Mouse (Mus musculus) mouse embryonic stem cell (cell line): ENCODE data around the gene Olfr690.
"Not testable (repeated sequence)": the region's sequence is repeated elsewhere in the genome, so short reads cannot be mapped to it uniquely, and the experiment has no call there.

ENCODE experiments used
- in situ Hi-C, 2 experiments: fragments of 300-500 bp; cut with MboI; formaldehyde crosslinking; loops; 1 replicate in 1 of 2; 3 replicates in 1 of 2; pipeline ENCODE4 v1.14.3; 2019 to 2020; ENCODE audit warnings: low sequenced_read_pairs in 2 of 2, low pct_unique_long_range_greater_than_20kb in 1 of 2, mixed read lengths in 1 of 2; ENCODE audit not compliant: unreplicated experiment in 1 of 2

The Olfr690 gene

DNA sequence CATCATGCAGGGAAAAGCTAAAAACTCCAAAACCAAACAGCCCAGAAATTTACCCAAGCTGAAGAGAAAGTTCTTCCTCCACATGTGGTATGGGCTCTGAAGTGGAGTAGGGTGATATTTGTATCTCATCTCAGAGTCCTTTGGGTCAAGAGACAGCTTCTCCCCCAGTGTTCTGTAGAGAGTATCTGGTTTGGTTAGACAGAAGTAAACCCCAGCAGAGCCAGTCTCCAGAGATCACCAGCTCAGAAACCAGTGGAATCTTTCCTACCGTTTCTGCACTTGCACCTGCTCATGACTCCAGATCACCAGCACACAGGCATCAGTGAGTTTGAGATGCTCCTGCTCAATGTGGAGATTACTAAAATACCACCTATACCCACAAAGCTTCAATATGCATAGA lies at the start of gene Olfr690:
Gene Olfr690, minus strand, starts transcription at position 101 of the 400 bp plus-strand sequence.
- in situ Hi-C loops = no loop called here

DNA sequence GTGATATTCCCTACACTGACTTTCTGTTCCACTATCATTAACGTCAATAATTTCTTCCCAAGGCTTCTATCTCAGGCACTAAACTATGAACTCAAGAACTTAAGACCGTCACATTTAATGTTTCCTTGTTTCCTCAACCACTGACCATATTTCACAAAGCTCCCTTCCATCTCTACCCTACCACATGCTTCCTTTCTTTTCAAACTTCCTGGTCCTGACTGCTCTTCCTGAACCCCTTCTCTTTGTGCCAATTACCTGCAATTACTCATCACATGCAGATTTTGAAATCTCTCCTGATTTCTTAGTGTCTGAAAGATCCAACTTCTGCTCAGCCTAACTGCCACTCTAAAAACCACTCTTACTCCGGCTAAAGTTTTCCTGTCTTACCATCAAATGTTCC lies 46.4 kb upstream of the Olfr690 start:
- in situ Hi-C loops = loop anchor here in 1 of 2 experiments (25.0 kb wide), 1 partner anchor 1143 kb away; the partner anchor contains the start of gene Trim34a

DNA sequence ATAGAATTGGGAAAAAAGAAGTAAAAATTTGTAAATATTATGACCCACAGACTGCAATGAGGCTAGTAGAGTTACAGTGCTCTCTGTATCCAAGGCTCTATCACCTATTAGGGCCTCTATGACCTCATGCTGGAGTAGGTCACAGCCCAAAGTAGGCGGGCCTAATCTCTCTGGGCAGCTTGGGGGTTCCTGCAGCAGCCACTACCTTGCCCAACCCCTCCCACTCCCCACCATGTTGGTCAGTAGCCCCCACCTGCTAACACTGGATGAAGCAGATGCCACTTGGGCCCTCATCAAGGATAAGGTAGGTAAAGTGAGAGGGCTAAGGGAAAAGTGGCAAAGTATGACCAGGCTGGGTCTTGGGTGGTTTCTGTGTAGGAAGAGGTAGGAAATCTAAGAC lies 41.0 kb upstream of the Olfr690 start, which contains the start of gene Gm5901:
Gene Gm5901, plus strand, starts transcription at position 173 of the 400 bp plus-strand sequence.
- in situ Hi-C loops = loop anchor here in 1 of 2 experiments (25.0 kb wide), 1 partner anchor 1138 kb away; the partner anchor contains the start of gene Trim34a

DNA sequence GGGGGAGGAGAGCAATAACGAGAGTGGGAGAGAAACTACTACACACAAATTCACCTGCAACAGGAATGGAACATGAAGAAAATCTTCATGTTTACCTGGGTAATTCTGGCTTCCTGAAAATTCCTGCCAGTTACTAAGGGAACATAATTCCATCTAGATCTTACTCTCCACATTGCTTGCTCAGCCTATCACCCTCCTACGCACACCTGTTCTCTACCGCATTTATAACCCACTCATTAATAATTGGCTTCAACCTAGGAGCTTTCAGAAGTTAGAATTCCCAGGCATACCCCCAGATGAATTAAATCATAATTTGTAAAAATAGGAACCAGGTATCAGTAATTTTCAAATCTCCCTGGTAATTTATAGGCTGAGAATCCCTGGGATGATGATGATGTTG lies 40.1 kb upstream of the Olfr690 start:
- in situ Hi-C loops = no loop called here

DNA sequence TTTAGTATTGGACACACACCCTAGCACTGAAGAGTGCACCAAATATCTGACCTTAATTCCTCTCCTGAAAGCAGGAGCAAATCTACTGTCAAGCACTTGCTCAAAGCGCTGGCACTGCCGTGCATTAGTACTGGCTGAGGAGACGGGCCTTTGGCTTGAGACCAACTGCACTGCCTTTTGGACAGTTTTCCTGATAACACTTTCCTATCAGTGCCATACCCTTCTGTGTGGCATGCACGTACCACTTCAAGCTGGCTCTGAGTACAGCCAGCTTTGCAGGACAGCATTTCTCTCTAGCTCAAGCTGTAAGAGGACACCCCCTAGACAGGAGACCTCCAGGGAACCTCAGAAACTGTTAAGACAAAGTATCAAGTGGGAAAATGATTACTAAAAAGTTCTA lies 39.6 kb upstream of the Olfr690 start:
- in situ Hi-C loops = no loop called here

DNA sequence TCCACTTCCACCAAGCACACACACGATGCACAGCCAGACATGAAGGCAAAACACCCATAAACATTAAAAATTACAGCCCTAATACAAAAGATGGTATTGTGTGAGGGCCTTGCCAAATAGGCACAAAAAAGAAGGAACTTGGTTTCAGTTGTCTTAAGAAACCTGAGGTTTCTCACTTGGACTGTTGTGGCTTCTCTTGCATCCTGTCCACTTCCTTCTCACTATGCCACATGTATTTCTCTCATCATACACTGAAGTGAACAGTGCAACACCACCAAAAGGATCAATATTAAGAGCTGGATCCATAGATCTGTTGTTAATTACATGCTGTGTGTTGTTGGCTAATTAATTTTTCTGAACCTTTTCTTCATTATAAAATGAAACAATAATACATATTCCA lies 39.0 kb upstream of the Olfr690 start:
- in situ Hi-C loops = no loop called here

DNA sequence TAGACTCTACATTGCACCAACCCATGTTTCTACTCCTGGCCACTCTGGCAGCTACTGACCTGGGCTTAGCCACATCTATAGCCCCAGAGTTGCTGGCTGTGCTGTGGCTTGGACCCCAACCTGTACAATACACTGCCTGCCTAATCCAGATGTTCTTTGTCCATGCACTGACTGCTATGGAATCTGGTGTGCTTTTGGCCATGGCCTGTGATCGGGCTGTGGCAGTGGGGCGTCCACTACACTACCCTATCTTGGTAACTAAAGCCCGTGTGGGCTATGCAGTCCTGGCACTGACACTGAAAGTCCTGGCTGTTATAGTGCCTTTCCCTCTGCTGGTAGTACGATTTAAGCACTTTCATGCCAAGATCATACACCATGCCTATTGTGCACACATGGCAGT lies 34.6 kb upstream of the Olfr690 start:
- in situ Hi-C loops = no loop called here

DNA sequence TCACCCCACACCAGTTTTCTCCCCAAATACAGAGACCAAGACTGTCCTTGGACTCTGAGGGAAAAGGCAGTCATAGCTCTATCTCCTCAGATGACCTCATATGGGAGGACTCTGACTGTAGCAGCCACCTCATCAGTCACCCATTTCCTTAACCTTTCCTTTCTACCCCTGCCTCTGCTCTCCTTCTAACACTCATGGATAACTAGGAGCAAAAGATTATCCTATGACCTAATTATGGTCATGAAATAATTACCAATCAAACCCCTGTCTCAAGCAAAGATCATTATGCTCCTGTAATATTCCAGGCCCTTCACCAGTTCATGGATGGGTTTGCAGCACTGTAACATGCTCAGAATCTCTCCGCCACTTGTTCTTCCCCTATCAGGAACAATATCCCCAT lies 34.0 kb upstream of the Olfr690 start, which contains the start of gene Olfr692:
Gene Olfr692, plus strand, starts transcription at position 301 of the 400 bp plus-strand sequence.
- in situ Hi-C loops = no loop called here

DNA sequence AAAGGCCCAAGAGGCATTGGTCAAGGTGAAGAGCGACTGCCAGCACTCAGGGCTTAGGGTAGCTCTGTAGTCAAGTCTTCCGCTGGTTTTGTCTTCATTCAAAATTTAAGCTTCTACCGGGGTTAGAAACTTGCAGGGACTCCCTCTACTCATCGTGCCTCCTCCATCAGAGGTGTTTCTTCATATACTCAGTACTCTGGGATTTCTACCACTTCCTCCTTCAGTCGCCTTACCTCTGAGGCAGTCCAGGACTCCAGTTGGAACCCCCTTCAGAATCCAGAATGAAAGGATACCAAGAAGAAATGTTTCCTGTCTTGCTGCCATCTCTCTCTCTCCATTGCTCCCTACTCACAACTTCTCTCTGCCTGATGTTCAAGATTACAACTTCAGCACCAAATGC lies 33.4 kb upstream of the Olfr690 start:
- in situ Hi-C loops = no loop called here

DNA sequence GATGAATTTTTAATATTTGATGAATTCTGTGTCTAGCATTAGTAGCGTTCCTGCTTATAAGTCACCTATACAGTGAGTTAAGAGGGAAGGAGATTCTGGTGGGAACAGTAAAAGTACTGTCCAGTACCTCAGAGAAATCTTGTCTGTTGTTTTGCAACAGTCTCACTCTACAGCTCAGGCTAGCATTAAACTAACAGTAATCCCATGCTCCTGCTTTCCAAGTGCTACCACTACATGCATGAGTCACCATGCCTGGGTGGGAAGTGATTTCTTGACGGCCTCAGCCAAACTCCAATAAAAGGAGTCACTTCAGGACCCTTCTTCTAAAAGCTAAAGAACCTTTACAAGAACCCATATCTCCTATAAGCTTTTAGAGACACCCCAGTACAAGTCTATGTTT lies 27.8 kb upstream of the Olfr690 start:
- in situ Hi-C loops = no loop called here

DNA sequence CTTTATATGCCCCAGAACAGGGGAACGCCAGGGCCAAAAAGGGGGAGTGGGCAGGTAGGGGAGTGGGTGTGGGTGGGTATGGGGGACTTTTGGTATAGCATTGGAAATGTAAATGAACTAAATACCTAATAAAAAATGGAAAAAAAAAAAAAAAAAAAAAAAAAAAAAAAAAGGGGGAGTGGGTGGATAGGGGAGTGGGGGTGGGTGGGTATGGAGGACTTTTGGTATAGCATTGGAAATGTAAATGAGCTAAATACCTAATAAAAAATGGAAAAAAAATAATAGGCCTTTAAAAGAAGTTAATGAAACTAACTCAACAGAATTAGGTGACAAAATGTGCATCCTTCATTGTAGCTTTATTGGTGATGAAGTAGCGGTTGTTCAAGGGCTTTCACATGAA lies 22.6 kb upstream of the Olfr690 start:
- in situ Hi-C loops = not testable (repeated sequence)

DNA sequence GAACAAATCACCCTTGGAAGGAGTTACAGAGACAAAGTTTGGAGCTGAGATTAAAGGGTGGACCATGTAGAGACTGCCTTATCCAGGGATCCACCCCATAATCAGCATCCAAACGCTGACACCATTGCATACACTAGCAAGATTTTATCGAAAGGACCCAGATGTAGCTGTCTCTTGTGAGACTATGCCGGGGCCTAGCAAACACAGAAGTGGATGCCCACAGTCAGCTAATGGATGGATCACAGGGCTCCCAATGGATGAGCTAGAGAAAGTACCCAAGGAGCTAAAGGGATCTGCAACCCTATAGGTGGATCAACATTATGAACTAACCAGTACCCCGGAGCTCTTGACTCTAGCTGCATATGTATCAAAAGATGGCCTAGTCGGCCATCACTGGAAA lies 22.2 kb upstream of the Olfr690 start:
- in situ Hi-C loops = not testable (repeated sequence)

DNA sequence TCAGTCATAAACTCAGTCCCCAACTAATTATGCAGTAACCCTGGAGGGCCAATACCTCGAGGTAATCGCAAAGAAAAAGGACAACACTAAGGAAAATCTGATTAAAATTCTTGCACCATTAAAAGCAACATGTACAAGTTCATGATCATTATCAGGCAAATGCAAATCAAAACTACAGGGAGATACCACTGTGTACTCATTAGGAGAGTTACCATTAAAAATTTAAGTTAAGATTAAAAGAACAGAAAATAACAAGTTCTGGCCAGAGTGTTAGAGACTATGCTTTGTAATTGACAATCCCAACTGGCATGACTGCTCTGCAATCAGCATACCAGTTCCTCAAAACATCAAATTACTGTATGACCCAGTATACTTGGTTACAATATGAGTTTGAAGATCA lies 8.8 kb upstream of the Olfr690 start:
- in situ Hi-C loops = no loop called here

DNA sequence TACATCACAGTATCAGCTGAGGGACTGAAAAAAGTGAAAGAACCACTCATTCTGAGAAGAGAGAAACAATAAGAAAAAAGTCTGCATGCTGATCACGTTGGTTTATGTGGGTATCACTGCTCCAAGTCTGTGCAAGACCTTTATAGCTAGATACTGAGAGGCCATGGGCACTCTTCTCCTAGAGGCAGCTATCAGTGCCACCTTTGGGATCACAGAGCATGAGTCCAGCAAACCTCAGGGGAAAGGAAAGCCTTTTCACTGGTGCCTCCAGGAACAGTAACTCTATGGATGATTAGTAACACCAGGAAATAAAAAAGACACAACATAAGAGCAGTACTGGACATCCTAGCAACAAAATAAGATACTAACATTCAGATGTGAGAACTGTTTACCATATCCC lies 8.3 kb upstream of the Olfr690 start, which contains the start of gene Olfr691:
Gene Olfr691, minus strand, starts transcription at position 101 of the 400 bp plus-strand sequence.
- in situ Hi-C loops = no loop called here

DNA sequence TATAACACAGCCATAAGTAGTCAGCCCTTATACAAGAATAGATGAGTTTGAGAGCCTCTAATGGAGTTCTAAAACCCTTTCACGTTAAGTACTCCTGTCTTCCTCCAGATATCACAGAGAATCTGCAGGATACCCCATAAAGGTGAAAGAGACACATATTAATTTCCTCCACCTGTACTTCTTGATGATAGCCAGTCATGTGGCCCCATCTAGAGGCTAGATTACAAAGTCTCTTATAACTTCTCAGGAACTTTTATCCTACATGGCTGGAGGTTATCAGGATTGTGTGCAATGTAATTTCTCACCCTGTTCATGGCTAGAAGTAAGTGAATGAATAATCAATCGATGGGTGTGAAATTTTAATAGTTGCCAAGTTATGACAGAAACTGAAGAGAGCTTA lies 8.6 kb downstream of the Olfr690 start:
- in situ Hi-C loops = no loop called here

DNA sequence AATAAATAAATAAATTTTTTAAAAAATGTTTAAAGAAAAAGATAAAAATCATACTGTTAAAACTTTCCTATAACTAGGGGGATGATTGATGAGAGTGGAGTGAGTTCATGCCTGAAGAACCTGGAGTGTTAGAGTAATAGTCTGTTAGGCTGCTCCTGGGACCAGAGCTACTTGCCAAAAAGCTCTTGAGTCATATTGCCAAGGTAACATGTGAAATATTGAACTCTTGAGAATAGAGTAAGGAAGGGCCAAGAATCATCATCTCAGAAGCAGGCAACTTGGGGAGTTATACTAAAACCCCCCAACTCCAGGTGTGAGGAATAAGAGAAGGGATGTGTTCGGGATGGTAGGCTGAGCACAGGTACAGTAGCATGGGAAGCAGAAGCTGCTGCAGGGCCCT lies 23.0 kb downstream of the Olfr690 start, which contains the start of gene Olfr689:
Gene Olfr689, plus strand, starts transcription at position 301 of the 400 bp plus-strand sequence.
- in situ Hi-C loops = no loop called here

DNA sequence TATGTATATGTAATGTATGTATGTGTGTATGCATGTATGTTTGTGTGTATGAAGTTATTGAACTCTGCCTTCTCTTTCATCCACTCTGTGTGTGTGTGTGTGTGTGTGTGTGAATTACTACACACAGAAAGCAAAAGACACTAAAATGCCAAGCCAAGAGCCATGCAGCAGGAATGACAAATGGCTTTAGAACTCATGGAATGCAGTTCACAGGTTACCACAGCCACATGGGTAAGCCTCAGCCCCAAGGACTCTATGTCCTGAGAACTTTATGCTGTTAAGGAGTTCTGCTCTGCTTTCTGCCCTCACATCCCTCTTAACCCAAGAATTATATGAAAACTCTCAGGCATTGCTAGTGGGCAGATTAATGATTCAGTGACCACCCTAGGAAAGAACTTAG lies 43.9 kb downstream of the Olfr690 start:
- in situ Hi-C loops = no loop called here

DNA sequence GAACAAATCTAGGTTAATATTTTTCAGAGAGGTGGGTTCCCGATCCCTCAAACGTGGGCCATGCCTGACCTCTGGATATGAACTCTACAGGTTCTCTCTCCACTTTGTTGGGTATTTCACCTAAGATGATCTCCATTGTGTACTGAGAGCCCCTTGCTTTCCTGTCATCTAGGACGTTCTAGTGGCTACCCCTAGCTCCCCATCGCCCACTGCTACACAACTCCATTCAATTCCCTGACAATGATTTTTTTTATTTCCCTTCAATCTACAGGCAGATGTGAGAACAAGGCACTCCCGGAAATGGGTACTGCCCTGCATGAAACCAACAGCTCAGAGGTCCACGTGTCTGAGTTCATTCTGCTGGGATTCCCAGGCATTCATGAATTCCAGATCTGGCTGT lies 46.1 kb downstream of the Olfr690 start, which contains the start of gene Olfr688:
Gene Olfr688, plus strand, starts transcription at position 301 of the 400 bp plus-strand sequence.
- in situ Hi-C loops = no loop called here
